Mouse (Mus musculus) embryonic facial prominence, embryonic 10.5 days (tissue): ENCODE data around the gene Emilin1. TPM values are rescaled to one million over a fixed set of nuclear protein-coding genes. Genes with fewer than 3 reads are reported as not detected.
A peak's percentile ranks its signal among the peaks of the same experiment; 100 is the strongest.

Source experiments
- DNase-seq: peaks from one replicate; pipeline ENCODE4 v3.0.0-alpha.2; 2017; ENCODE audit warnings: low spot score
- H3K27ac ChIP-seq: fragments of 300-500 bp; sonication (generic); replicated peaks from 2 replicates; pipeline ENCODE4 v1.5.1; 2016; ENCODE audit warnings: mild to moderate bottlenecking
- H3K27me3 ChIP-seq: fragments of 300-500 bp; sonication (generic); replicated peaks from 2 replicates; pipeline ENCODE4 v1.6.1; 2016; ENCODE audit warnings: low read depth, mild to moderate bottlenecking; ENCODE audit not compliant: poor library complexity, severe bottlenecking
- H3K36me3 ChIP-seq: fragments of 300-500 bp; sonication (generic); replicated peaks from 2 replicates; pipeline ENCODE4 v1.6.1; 2016; ENCODE audit warnings: mild to moderate bottlenecking, moderate library complexity
- H3K4me1 ChIP-seq: fragments of 300-500 bp; sonication (generic); 2 replicates; pipeline ENCODE4 v1.6.1; 2016
- H3K4me3 ChIP-seq: fragments of 300-500 bp; sonication (generic); 2 replicates; pipeline ENCODE4 v1.5.1; 2016; ENCODE audit warnings: mild to moderate bottlenecking, moderate library complexity
- H3K9me3 ChIP-seq: fragments of 300-500 bp; sonication (generic); 2 replicates; pipeline ENCODE4 v1.6.1; 2016; ENCODE audit warnings: mild to moderate bottlenecking
- WGBS: fragments of 180-500 bp; shearing (Covaris S2); methylation state at CpG from one replicate; pipeline ENCODE4 v1.1.7; 2016; 5-methylcytosine and 5-hydroxymethylcytosine counted together
- polyA plus RNA-seq: library from polyadenylated mRNA; unstranded; fragments of >200 nt; fragmentation: Nextera tagmentation; extraction: Ambion mirVana; gene quantifications from 2 replicates; pipeline ENCODE4 v1.2.1, GENCODE M21; 2016

The Emilin1 gene
- polyA plus RNA-seq, 1 experiment from 2014 or later: 162 TPM

DNA sequence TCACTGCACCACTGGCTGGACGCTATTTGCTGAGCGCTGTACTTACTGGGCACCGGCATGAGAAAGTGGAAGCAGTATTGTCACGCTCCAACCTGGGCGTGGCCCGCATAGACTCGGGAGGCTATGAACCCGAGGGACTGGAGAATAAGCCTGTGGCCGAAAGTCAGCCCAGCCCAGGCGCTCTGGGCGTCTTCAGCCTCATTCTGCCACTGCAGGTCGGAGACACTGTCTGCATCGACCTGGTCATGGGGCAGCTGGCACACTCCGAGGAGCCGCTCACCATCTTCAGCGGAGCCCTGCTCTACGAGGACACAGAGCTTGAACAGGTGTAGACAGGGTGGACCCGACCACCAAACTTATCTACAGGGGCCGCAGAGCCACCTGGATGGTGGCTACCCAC lies 7.4 kb downstream of the Emilin1 start:
- peaks cover 46% of the 10 kb centered on the region for H3K36me3 ChIP-seq
- H3K4me3 ChIP-seq: peak overlapping the region; percentile 63
- 0 out of 2 replicates have a peak, but pooled peaks cover 10% of the 10 kb centered on the region for H3K27me3 ChIP-seq
- H3K4me1 ChIP-seq: peaks cover 61% of the 10 kb centered on the region
- 72% methylated on average over 19 of the region's 19 CpGs for WGBS
- DNase-seq: no peak
- H3K27ac ChIP-seq: peak overlapping the region; percentile 81; the same call in 1 of the 2 replicates
- H3K9me3 ChIP-seq: no peaks in the 10 kb centered on the region

DNA sequence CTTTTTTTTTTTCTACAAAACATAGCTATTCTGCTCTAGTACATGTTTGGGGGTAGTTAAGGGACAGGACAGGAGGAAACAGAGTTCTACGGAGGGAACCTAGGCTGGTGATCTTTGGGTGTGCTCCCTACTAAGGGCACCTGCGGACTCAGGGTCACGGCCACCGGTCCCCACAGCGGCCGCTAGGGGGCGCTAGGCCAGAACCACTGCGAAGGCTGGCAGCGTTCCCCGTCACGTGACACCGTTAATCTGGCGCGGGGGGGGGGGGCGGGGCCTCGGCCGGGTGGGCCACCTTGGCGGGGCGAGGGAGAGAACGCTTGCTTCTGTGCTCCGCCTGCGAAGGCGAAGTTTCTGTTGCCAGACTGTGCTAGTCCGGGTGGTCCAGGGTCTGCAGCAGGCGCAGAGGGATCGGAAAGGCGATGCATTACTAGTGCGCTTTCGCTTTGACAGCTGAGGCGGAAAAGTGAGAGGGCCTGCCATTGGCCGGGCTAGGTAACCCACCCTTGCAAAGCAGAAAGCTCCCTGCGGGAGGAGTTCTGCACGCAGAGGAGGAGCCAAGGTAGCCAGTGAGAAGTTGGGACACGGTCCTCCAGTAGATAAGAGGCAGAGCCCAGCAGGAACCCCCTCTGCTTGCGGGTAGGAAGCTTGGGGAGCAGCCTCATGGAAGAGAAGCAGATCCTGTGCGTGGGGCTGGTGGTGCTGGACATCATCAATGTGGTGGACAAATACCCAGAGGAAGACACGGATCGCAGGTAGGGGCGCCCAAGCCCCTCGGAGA lies 8.2 kb downstream of the Emilin1 start, which contains the start of gene Khk:
TSS of gene Khk (plus strand) at position 176 of the 778 bp plus-strand sequence.
- Histone ChIP-seq H3K36me3 (peaks cover 46% of the 10 kb centered on the region), H3K27ac (peak within 1 kb of the TSS; percentile 81), H3K27me3 (0 out of 2 replicates have a peak, but pooled peaks cover 10% of the 10 kb centered on the region), H3K9me3 (no peaks in the 10 kb centered on the region), H3K4me3 (peak within 1 kb of the TSS; percentile 63), H3K4me1 (peaks cover 53% of the 10 kb centered on the region)
- DNase-seq: peak; percentile 96
- WGBS: 1% methylated on average over 40 of the region's 40 CpGs

DNA sequence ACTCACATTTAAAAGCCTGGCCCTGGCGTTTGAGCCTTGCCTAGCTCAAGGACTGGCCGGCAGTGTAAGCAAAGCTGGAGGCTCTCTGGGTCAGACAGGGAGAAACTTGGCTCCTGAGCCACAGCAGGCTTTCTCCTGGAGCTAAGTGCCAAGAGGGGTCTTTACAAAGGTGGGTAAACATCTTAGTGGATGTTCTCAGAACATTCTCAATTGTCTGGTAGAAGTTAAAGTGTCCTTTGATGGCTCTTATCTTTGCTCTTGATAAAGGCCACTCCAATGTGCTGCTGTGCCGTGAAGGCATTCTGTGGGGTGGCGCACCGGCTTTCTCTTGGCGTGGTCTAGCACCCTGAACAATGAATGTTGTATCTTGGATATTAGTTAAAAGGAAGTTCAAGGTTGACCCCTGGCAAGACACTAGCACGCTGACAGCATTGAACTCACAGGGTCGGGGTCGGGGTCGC lies 9.4 kb downstream of the Emilin1 start:
- DNase-seq: no peak
- no peak overlapping the region for H3K27ac ChIP-seq
- peak overlapping the region; percentile 63 for H3K4me3 ChIP-seq
- H3K27me3 ChIP-seq: 0 out of 2 replicates have a peak, but pooled peaks cover 10% of the 10 kb centered on the region
- no peaks in the 10 kb centered on the region for H3K9me3 ChIP-seq
- H3K36me3 ChIP-seq: peaks cover 35% of the 10 kb centered on the region
- peaks cover 46% of the 10 kb centered on the region for H3K4me1 ChIP-seq
- 76% methylated on average over 10 of the region's 10 CpGs for WGBS

DNA sequence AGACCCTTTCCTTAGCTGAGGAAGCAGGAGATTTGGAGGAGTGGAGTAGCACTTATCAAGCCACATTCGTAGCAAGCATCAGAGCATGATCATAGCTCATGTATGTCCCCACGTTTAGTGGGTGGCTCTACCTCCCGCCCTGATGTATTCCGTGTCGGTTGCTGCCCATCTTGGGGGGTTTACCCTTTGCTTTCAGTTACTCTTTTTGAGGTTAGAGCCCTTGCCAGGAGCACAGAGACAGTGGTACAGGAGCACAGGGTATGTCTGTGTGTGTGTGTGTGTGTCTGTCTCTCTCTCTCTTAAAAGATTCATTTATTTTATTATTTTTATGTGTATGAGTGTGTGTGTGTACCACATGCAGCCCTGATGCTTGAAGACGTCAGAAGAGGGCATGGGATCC lies 9.9 kb downstream of the Emilin1 start:
- peaks cover 30% of the 10 kb centered on the region for H3K36me3 ChIP-seq
- no peaks in the 10 kb centered on the region for H3K9me3 ChIP-seq
- no peak overlapping the region for H3K4me3 ChIP-seq
- WGBS: 86% methylated on average over 6 of the region's 6 CpGs
- peaks cover 44% of the 10 kb centered on the region for H3K4me1 ChIP-seq
- 0 out of 2 replicates have a peak, but pooled peaks cover 10% of the 10 kb centered on the region for H3K27me3 ChIP-seq
- no peak for DNase-seq
- no peak overlapping the region for H3K27ac ChIP-seq

DNA sequence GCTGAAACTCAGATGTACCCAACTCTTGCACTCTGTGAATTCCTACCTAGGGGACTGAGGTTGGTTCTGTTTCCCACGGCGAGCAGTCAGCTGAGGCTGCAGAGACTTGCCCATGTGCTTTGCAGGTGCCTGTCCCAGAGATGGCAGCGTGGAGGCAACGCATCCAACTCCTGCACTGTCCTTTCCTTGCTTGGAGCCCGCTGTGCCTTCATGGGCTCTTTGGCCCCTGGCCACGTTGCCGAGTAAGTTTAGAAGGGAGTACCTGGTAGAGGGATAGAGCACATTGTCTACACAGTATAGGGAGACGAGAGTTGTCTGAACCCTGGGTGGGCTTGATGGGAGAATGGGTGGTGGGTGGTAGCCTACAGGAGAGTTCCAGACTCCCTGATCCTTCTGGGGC lies 11.4 kb downstream of the Emilin1 start:
- no peaks in the 10 kb centered on the region for H3K9me3 ChIP-seq
- 79% methylated on average over 8 of the region's 8 CpGs for WGBS
- DNase-seq: no peak
- H3K27me3 ChIP-seq: 0 out of 2 replicates have a peak, but pooled peaks cover 10% of the 10 kb centered on the region
- H3K36me3 ChIP-seq: peaks cover 15% of the 10 kb centered on the region
- H3K4me1 ChIP-seq: peaks cover 38% of the 10 kb centered on the region
- no peak overlapping the region for H3K4me3 ChIP-seq
- no peak overlapping the region for H3K27ac ChIP-seq

DNA sequence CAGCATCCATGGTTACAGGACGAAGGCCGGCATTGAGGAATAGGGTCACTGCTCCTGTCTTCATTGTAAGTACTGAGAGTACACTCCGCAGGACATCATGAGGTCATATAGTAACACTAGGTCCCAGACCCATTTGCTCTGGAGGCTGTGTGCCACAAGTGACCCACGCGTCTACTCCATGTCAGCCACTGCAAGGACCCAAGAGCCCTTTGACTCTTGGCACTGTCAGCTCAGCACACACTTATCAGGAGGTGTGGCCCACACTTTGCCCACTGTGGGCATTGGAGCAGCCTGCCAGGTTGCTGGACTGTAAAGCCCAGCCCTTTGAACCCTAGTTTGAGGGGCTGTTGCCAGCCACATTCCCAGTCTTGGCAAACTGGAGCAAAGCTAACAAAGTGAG lies 12.0 kb downstream of the Emilin1 start:
- Histone ChIP-seq H3K27me3 (0 out of 2 replicates have a peak, but pooled peaks cover 7% of the 10 kb centered on the region), H3K4me1 (peaks cover 35% of the 10 kb centered on the region), H3K9me3 (no peaks in the 10 kb centered on the region), H3K36me3 (peaks cover 9% of the 10 kb centered on the region), H3K27ac (no peak overlapping the region), H3K4me3 (no peak overlapping the region)
- no peak for DNase-seq
- 92% methylated on average over 5 of the region's 5 CpGs for WGBS

DNA sequence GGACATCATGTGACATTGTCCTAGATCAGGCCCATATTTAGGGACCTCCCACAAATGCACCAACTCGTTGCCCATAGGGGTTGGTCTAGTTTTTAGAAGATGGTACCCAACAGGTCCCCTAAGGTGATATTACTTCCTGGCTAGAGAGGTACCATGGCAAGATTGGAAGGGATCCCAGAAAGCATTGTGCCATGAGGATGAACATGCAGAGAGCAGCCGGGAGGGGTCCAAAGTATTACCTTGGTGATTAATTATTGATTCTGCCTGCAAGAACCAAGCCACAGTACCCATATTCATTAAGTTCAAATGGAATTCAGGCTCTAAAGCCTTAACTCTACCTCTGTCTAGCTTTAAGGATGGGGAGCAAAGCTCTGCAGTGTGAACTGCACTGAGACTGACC lies 12.9 kb downstream of the Emilin1 start:
- H3K4me1 ChIP-seq: peaks cover 26% of the 10 kb centered on the region
- peaks cover under 1% of the 10 kb centered on the region for H3K36me3 ChIP-seq
- WGBS: 91% methylated on average over 2 of the region's 2 CpGs
- no peaks in the 10 kb centered on the region for H3K9me3 ChIP-seq
- 0 out of 2 replicates have a peak, but pooled peaks cover 7% of the 10 kb centered on the region for H3K27me3 ChIP-seq
- no peak overlapping the region for H3K4me3 ChIP-seq
- no peak overlapping the region for H3K27ac ChIP-seq
- DNase-seq: no peak

DNA sequence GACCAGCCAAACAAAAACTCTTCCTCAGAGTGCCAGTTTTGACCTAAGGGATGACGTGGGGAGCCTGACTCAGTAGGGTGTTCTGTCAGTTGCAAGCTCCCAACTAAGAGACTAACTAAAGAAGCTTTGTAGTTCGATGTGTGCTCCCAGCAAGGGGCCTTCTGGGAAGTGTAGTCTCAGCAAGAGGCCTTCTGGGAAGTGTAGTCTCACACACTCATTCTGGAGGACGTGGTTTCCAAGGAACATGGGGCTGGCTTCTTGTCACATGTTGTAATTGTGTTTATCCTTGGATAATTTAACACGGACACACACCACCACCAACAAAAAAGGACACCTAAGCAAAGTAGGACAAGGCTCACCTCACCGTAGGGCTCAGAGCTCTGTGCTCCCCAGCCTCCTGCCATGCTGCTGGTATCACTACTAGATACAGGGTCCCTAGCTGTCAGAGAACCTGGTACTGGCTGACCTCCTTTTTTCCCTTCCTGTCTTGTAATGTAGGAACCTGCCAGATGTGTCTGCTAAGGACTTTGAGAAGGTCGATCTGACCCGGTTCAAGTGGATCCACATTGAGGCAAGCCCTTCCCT lies 14.8 kb downstream of the Emilin1 start:
- Histone ChIP-seq H3K36me3 (no peaks in the 10 kb centered on the region), H3K4me1 (peaks cover 8% of the 10 kb centered on the region), H3K9me3 (no peaks in the 10 kb centered on the region), H3K27me3 (0 out of 2 replicates have a peak, but pooled peaks cover 6% of the 10 kb centered on the region), H3K4me3 (peak overlapping the region; percentile 39), H3K27ac (no peak overlapping the region)
- WGBS: 41% methylated on average over 7 of the region's 7 CpGs
- DNase-seq: no peak

DNA sequence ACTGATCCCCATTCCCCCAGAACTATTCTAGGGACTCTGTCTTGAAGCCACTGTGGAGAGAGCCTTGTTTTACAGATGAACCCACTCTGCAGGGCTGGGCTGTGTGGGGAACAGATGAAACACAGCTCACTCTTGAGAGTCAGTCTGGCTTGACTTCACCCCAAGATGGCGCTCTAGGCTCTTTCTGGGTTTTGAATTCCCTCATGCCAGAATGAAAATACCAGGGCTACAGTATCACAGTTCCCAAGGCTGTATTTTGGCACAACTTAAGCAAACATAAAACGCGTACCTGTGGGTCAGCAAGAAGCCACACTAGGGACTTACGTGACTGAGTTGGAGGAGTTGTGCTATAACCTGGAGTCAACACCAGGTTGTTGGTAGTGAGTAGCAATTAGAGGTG lies 16.9 kb downstream of the Emilin1 start:
- H3K27me3 ChIP-seq: no peaks in the 10 kb centered on the region; the same call in 1 of the 2 replicates
- DNase-seq: peak; percentile 48
- no peaks in the 10 kb centered on the region for H3K36me3 ChIP-seq
- H3K9me3 ChIP-seq: no peaks in the 10 kb centered on the region
- no peak overlapping the region for H3K4me3 ChIP-seq
- no peak overlapping the region for H3K27ac ChIP-seq
- WGBS: 54% methylated on average over 4 of the region's 4 CpGs
- H3K4me1 ChIP-seq: peaks cover 7% of the 10 kb centered on the region; the same call in 1 of the 2 replicates

DNA sequence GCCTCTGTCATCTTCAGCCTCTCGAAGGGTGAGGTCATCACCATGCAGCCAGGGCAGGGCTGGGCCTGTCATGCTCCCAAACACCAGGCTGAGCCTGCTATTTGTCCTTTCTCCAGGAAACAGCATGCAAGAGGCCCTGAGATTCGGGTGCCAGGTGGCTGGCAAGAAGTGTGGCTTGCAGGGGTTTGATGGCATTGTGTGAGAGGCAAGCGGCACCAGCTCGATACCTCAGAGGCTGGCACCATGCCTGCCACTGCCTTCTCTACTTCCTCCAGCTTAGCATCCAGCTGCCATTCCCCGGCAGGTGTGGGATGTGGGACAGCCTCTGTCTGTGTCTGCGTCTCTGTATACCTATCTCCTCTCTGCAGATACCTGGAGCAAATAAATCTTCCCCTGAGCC lies 17.6 kb downstream of the Emilin1 start:
- H3K4me1 ChIP-seq: peaks cover 7% of the 10 kb centered on the region; the same call in 1 of the 2 replicates
- DNase-seq: no peak
- WGBS: 88% methylated on average over 6 of the region's 6 CpGs
- no peaks in the 10 kb centered on the region for H3K36me3 ChIP-seq
- no peak overlapping the region for H3K27ac ChIP-seq
- no peak overlapping the region for H3K4me3 ChIP-seq
- H3K27me3 ChIP-seq: no peaks in the 10 kb centered on the region; the same call in 1 of the 2 replicates
- H3K9me3 ChIP-seq: no peaks in the 10 kb centered on the region

DNA sequence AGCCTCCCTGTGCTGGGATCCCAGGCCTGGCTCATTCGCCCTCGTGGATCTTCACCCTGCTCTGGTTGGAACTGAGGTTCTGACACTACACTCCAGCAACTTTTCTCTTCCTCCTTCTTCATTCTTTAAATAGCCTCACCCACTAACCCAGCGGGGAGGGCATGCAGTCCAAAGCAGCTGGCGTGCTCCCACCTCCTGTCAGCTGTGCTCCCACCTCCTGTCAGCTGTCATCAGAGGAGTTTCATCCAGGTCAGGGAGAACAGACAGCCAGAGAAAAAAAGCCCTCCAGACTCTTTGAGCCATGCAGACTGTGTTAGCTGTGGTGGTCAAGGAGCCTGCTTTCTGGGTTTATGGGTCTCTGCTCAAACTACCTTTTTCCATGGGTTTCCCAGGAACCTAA lies 18.2 kb downstream of the Emilin1 start:
- Histone ChIP-seq H3K9me3 (no peaks in the 10 kb centered on the region), H3K4me1 (peaks cover 7% of the 10 kb centered on the region; the same call in 1 of the 2 replicates), H3K36me3 (no peaks in the 10 kb centered on the region), H3K4me3 (no peak overlapping the region), H3K27me3 (no peaks in the 10 kb centered on the region; the same call in 1 of the 2 replicates), H3K27ac (no peak overlapping the region)
- 86% methylated on average over 4 of the region's 4 CpGs for WGBS
- no peak for DNase-seq

DNA sequence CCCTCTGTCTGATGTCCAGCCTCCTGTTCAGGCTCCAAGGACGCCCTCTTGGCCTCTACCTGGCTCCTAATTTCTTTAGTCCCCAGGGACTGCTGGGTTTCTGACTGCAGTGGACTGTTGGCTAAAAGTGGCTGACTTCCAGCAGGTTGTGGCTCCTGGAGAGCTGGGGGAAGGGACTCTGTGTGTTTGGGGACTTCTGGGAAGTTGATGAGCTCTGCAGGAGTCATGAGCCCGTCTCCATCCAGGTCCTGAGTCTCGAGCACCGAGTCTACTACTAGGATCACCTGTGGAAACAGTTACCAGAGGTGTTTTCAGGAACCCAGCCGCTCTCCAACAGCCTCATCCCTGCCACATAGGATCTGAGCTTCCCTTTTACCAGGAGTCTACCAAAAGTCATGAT lies 20.5 kb downstream of the Emilin1 start:
- Histone ChIP-seq H3K4me3 (no peak overlapping the region), H3K4me1 (no peaks in the 10 kb centered on the region)
- 67% methylated on average over 5 of the region's 5 CpGs for WGBS

More for the DNA sequence above, 20.5 kb downstream of the Emilin1 start:
- Histone ChIP-seq H3K9me3 (no peaks in the 10 kb centered on the region), H3K36me3 (no peaks in the 10 kb centered on the region), H3K27me3 (no peaks in the 10 kb centered on the region; the same call in 1 of the 2 replicates), H3K27ac (no peak overlapping the region)
- DNase-seq: no peak
